Mouse (Mus musculus) gastrocnemius, adult 8-10 months (tissue): ENCODE data around the gene Fabp1. TPM values are rescaled to one million over a fixed set of nuclear protein-coding genes. Genes with fewer than 3 reads are reported as not detected.

ENCODE experiments used
- total RNA-seq, 4 experiments: library from RNA; stranded (reverse); gene quantifications; 2 replicates each; pipeline ENCODE4 v1.2.4; 2022

The Fabp1 gene
- total RNA-seq, 4 experiments from 2014 or later = 1.4 TPM; not detected in 3

Other genes starting within 250 kb of the Fabp1 start
- not detected for gene Foxi3, start 243.3 kb upstream of the Fabp1 start, total RNA-seq
- gene Thnsl2, start 55.4 kb upstream of the Fabp1 start, total RNA-seq = 10 to 100 TPM in 2 of 4 experiments, 1 to 10 TPM in 2; 8.9 to 12.8 (median 9.8) TPM
- 10 to 100 TPM; 25.0 to 34.8 (median 27.7) TPM for gene Krcc1, start 71.8 kb downstream of the Fabp1 start, total RNA-seq
- 100 to 1,000 TPM; 334 to 392 (median 347) TPM for gene Smyd1, start 122.4 kb downstream of the Fabp1 start, total RNA-seq
- gene Cd8b1, start 123.0 kb downstream of the Fabp1 start, total RNA-seq = not detected
- not detected for gene Cd8a, start 173.6 kb downstream of the Fabp1 start, total RNA-seq
- 100 to 1,000 TPM; 137 to 183 (median 144) TPM for gene Rmnd5a, start 240.8 kb downstream of the Fabp1 start, total RNA-seq